Mouse (Mus musculus) c-Kit-positive CD71-positive TER-119-negative erythroid progenitor cells, embryonic 14.5 days (primary cell): Measurements from ENCODE around the gene Josd2.
A peak's percentile ranks its signal among the peaks of the same experiment; 100 is the strongest.

Source experiments
- DNase-seq: peaks from one replicate; pipeline ENCODE4 v3.0.0-alpha.2; 2013; ENCODE audit warnings: low read depth

Gene Josd2

DNA sequence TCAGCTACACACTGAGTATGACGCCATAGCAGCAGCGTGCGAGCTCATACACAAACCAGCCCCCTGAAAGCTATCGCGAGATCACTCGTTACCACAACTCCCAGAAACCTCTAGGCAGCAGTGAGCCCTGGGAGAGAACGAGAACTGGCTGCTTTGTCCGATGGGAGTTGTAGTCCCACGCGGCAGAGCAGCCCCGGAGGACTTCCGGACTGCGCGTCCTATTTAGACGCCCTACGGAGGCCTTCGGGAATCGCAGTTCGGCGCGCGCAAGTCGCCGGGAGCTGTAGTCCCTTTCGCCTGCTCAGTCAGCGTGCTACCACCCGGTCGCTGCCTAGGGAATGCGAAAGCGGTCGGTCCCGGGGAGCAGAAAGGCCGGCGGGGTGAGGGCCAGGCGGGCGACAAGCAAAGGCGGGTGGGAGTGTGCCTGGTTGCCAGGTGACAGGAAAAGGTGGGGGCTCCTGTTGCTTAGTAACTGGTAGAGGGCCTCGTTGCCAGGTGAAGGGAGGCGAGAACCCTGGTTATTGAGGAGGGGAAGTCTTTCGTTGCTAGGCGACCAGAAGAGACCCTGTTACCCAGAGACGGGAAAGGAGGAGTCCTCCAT is at the start of gene Josd2:
TSS of gene Josd2 (plus strand) at position 170 of the 601 bp plus-strand sequence.
- DNase-seq, result peak; percentile 98

DNA sequence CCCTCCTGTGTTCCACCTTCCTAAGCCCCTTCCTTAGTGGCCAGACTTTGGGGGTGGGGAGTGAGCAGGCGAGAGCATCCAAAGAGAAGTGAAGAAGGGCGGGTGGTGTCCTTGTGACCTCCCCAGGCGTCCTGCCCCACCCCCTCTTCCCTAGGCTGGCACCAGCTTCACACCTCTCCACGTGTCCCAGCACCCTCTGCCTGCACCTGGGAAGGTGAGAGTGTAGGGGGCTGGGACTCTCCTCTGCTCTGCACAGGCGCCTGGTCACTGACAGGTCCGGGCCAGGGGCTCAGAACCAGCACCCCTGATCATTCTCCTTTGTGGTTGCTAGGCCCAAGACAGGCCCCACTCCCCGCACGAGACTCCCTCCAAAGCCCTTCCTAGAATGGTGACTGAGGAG is 40.1 kb upstream of the Josd2 start:
- DNase-seq, result no peak

GRCm38 (mm10) chr7:44428171-44428950 is 39.4 kb upstream of the Josd2 start:
- DNase-seq, result no peak

DNA sequence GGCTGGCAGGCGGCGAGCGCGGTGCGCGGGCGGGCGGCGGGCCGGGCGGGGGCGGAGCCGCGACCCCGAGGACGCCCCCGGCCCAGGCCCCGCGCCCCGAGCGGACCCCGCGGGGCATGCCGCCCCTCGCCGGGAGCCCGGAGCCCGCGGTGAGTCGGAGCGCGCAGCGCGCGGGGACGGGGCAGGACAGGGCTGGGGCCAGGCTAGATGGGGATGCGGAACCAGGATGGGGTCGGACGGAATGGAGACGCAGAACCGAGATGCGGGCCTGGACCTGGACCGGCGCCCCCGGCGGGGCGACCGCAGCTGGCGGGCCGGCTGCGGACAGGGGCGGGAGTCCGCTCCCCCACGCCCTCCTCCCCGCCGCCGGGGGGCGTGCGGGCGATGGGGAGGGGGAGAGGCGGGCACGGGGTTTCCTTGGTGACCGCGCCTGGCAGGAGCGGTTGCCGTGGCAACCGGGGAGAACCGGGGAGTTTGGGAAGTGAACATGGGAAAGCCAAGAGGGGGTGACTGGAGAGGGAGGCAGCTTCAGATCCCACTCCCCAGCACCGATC is 38.7 kb upstream of the Josd2 start, which contains the start of gene Lrrc4b:
TSS of gene Lrrc4b (plus strand) at position 51 of the 554 bp plus-strand sequence.
- no peak for DNase-seq

GRCm38 (mm10) chr7:44429534-44430488 is 38.0 kb upstream of the Josd2 start:
- DNase-seq, result no peak

GRCm38 (mm10) chr7:44432550-44432949 is 35.2 kb upstream of the Josd2 start:
- no peak for DNase-seq

GRCm38 (mm10) chr7:44433371-44433770 is 34.4 kb upstream of the Josd2 start:
- peak; percentile 74 for DNase-seq

GRCm38 (mm10) chr7:44434089-44434488 is 33.7 kb upstream of the Josd2 start:
- no peak for DNase-seq

DNA sequence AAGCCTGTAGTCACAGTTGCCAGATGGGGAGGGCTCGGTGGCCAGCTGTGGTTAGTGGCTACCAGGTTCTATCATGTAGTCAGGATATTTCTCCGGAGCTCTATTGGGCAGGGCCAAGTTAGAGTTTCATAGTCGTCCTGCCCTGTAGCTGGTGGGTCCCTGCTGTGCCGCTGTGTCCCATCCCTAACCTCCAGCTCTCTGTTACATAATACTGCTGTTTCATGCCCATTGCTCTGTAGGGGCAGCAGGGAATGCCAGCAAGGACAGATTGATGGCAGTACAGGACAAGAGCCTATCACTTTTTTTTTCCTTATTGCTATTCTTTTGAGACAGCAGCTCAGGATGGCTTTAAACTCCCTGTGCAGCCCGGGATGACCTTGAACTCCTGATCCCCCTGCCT is 32.0 kb upstream of the Josd2 start:
- no peak for DNase-seq

GRCm38 (mm10) chr7:44436267-44436666 is 31.5 kb upstream of the Josd2 start:
- no peak for DNase-seq

DNA sequence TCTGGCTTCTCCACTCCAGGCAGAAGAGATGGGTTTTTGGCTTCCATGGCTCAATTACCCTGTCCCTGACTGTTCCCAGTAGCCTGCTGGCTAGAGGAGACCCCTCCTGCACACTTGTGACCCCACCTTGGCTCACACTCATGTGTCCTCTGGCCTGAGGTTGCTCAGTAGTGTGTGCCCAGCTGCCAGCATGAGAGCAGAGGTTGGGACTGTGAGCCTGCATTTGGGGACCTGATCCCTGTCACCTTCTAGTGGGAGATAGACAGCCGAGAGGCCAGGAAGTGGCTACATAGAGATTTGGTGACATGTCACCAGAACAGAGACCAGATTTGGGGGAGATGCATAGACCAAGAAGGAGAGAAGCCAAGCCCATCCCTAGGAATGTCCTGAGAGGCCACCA is 30.6 kb upstream of the Josd2 start:
- DNase-seq, result no peak

GRCm38 (mm10) chr7:44437933-44438332 is 29.8 kb upstream of the Josd2 start:
- no peak for DNase-seq

DNA sequence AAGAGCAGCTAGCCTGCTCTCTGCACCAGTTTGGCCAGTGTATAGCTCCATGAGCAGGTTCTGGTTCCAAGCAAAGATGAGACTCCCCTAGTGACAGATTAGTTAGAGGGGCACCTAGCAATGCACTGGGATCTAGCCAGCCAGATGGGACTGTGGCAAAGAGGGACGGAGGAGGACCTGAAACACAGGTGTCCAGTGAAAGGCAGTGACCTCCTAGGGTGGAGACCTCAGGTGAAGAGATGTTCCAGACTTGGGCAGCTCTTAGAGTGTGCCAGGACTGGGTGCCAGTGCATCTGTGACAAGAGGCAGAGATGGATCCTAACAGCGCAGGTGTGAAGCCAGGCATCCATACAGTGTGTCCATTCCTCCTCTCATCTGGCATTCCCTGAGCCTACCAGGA is 28.1 kb upstream of the Josd2 start:
- no peak for DNase-seq

DNA sequence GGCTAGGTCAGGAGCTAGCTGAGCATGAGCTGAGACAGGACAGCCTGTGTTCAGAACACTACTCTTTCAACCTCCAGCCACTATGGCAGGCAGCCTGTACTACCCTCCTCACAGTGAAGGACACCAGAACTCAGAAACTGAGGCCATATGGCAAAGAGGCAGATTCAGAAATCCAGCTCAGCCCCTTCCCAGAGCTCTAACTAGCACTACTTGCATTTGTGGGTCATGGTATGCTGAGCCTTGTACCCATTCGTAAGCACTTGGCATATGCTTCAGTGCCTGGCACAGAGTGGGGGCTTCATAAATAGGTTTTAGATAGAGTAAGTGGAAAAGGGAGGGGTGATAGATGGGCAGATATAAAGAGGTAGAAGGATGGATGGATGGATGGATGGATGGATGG is 27.3 kb upstream of the Josd2 start:
- no peak for DNase-seq

- no peak for DNase-seq
Observed at GRCm38 (mm10) chr7:44441180-44441579, 26.6 kb upstream of the Josd2 start.

DNA sequence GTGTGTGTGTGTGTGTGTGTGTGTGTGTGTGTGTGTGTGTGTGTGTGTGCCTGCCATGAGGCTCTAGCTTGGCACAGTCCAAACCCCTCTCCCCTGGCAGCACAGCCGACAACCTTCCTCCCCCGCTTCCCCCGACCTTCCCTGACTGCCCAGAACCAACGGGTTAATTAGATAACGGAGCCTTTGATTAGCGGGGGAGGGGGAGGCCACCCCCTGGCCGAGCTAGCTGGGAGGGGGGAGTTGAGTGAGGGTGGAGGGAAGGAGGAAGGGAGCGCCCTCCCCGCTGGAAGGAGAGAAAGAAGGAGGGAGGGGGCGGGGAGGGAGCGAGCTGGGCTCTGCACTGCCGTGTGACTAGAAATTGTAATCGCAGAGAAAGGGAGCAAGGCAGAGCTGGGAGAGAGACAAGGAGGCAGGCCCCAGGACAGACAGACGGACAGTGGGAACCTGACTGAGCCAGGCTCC is 26.1 kb upstream of the Josd2 start:
- no peak for DNase-seq

DNA sequence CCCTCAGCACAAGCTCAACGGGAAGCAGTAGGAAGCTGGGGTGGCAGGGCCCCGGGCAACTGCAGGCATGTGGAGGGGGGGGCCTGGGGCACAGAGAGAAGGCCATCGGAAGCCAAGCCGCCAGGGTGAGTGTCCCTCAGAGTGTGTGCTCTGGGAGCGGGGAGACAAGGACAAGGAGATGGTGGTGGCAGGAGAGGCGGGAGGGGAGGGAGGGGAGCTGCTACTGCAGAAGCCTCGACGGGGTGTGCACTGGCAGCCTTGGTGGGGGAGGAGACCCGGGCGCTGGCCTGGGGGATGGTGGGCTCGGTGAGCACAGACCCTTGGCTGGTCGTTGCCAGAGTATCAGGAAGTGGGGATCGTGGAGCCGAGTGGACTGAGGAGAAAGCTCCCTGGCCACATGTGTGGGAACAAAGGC is 25.4 kb upstream of the Josd2 start:
- DNase-seq, result no peak

- DNase-seq, result no peak
Observed at GRCm38 (mm10) chr7:44443268-44444173, 24.3 kb upstream of the Josd2 start.

GRCm38 (mm10) chr7:44444886-44445527 is 22.8 kb upstream of the Josd2 start:
- no peak for DNase-seq

DNA sequence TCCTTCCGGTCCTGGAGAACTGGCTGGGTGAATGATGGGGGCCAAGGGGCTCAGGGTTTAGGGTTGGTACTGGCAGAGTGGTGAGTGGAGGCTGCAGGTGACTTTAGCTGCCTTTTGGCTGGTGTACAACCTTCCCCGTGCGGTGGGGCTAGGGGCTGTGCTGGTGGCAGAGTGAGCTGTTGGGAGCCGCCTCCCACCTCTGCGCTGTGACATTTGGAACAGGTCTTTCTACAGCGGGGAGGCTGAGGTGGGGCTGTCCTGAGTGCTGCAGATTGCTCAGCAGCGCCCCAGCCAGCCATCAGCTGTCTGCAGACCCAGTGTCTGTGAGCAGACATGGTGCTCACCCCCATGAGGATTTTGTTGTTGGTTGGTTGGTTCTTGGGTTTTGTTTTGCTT is 22.3 kb upstream of the Josd2 start:
- DNase-seq, result no peak
